Mouse (Mus musculus) common myeloid progenitor, adult 5-6 weeks (primary cell): ENCODE measurements around the gene Pde4c. TPM values are rescaled to one million over a fixed set of nuclear protein-coding genes. Genes with fewer than 3 reads are reported as not detected.

Experiments used
- ATAC-seq: replicated peaks from 2 replicates; pipeline ENCODE4 v1.8.0; 2016; ENCODE audit warnings: low read depth, mild to moderate bottlenecking, moderate TSS enrichment, inconsistent platforms; ENCODE audit not compliant: poor library complexity, severe bottlenecking
- total RNA-seq: library from RNA; stranded (forward); fragments of 200-1000, 187-1606 nt; gene quantifications from 2 replicates; pipeline ENCODE4 v1.2.3, GENCODE M21; 2017

The Pde4c gene
- total RNA-seq, 1 experiment from 2014 or later = 0.09 TPM

- no peak for ATAC-seq
Measured at GRCm38 (mm10) chr8:70696946-70697345, 26.6 kb upstream of the Pde4c start.

GRCm38 (mm10) chr8:70697366-70698250, 25.9 kb upstream of the Pde4c start:
- ATAC-seq = no peak

- ATAC-seq = peak; percentile 45
Measured at GRCm38 (mm10) chr8:70698310-70699109, 25.0 kb upstream of the Pde4c start, which contains the start of gene Jund. Gene Jund (plus strand): TSS chr8:70698949.

GRCm38 (mm10) chr8:70699116-70699833, 24.2 kb upstream of the Pde4c start:
- peak; percentile 2 for ATAC-seq

GRCm38 (mm10) chr8:70699834-70700554, 23.5 kb upstream of the Pde4c start:
- ATAC-seq = no peak

GRCm38 (mm10) chr8:70700555-70700922, 23.0 kb upstream of the Pde4c start:
- ATAC-seq = peak; percentile 10

GRCm38 (mm10) chr8:70701048-70701981, 22.2 kb upstream of the Pde4c start:
- ATAC-seq = no peak

GRCm38 (mm10) chr8:70701982-70702841, 21.3 kb upstream of the Pde4c start:
- no peak for ATAC-seq

- no peak for ATAC-seq
Measured at GRCm38 (mm10) chr8:70702842-70703182, 20.7 kb upstream of the Pde4c start.

GRCm38 (mm10) chr8:70703287-70703686, 20.2 kb upstream of the Pde4c start, which contains the start of gene Iqcn:
Gene Iqcn (plus strand): TSS chr8:70703457.
- no peak for ATAC-seq

GRCm38 (mm10) chr8:70708281-70708680, 15.2 kb upstream of the Pde4c start:
- ATAC-seq = no peak

GRCm38 (mm10) chr8:70709794-70710193, 13.7 kb upstream of the Pde4c start:
- no peak for ATAC-seq

GRCm38 (mm10) chr8:70710296-70710695, 13.2 kb upstream of the Pde4c start:
- no peak for ATAC-seq

GRCm38 (mm10) chr8:70711041-70711440, 12.5 kb upstream of the Pde4c start:
- ATAC-seq = no peak

- no peak for ATAC-seq
Measured at GRCm38 (mm10) chr8:70713991-70714390, 9.5 kb upstream of the Pde4c start.

GRCm38 (mm10) chr8:70715086-70715485, 8.4 kb upstream of the Pde4c start:
- ATAC-seq = no peak

GRCm38 (mm10) chr8:70716521-70717400, 6.8 kb upstream of the Pde4c start:
- ATAC-seq = no peak
